Mouse (Mus musculus) E14TG2a.4 (cell line): ENCODE results near the gene Thsd7b.

Experiments
- CTCF ChIP-seq: conservative IDR thresholded peaks from 2 replicates; pipeline ENCODE4 v1.5.1; 2014; ENCODE audit warnings: low read length
- NANOG ChIP-seq: IDR thresholded peaks from 2 replicates; pipeline ENCODE4 v1.6.1; 2014; ENCODE audit warnings: borderline replicate concordance, low read length, mixed read lengths
- POU5F1 ChIP-seq: IDR thresholded peaks from 2 replicates; pipeline ENCODE4 v1.6.1; 2014; ENCODE audit warnings: low read length, borderline replicate concordance

- TF ChIP-seq CTCF (no peak), NANOG (no peak), POU5F1 (no peak)
These were observed 327.8 kb downstream of the Thsd7b start for GRCm38 (mm10) chr1:129600933-129601332.
